Mouse (Mus musculus) myocyte (in vitro differentiated cells): ENCODE measurements around the gene Krt33b. TPM values are rescaled to one million over a fixed set of nuclear protein-coding genes. Genes with fewer than 3 reads are reported as not detected.

ENCODE experiments used
- H3K27me3 ChIP-seq: one replicate; pipeline ENCODE4 v1.6.1; 2011; ENCODE audit not compliant: control insufficient read depth, insufficient read depth, insufficient read length
- H3K36me3 ChIP-seq: one replicate; pipeline ENCODE4 v1.6.1; 2011; ENCODE audit not compliant: control insufficient read depth, insufficient read depth
- H3K4me2 ChIP-seq: one replicate; pipeline ENCODE4 v1.6.1; 2011; ENCODE audit warnings: low read depth, control low read depth
- H3K4me3 ChIP-seq: one replicate; pipeline ENCODE4 v1.5.1; 2011; ENCODE audit warnings: mild to moderate bottlenecking, control low read depth, moderate library complexity
- H3K79me2 ChIP-seq: one replicate; pipeline ENCODE4 v1.6.1; 2011; ENCODE audit not compliant: control insufficient read depth, insufficient read depth
- H3ac ChIP-seq: one replicate; pipeline ENCODE4 v1.6.1; 2011; ENCODE audit not compliant: control insufficient read depth, insufficient read length
- CEBPB ChIP-seq: IDR thresholded peaks from 2 replicates; pipeline ENCODE4 v1.6.1; 2011; ENCODE audit warnings: mild to moderate bottlenecking, moderate library complexity; ENCODE audit not compliant: poor library complexity, insufficient read depth, severe bottlenecking
- E2F4 ChIP-seq: IDR thresholded peaks from one replicate; pipeline ENCODE4 v1.6.1; 2011; ENCODE audit warnings: mild to moderate bottlenecking, control low read depth, moderate library complexity; ENCODE audit not compliant: insufficient read depth
- MAX ChIP-seq: IDR thresholded peaks from one replicate; pipeline ENCODE4 v1.6.1; 2011; ENCODE audit warnings: low read depth, mild to moderate bottlenecking, control low read depth
- MYOD1 ChIP-seq, 3 experiments: IDR thresholded peaks; one replicate each; pipeline ENCODE4 v1.6.1; 2011; ENCODE audit warnings: control low read depth in 2 of 3, low read depth in 2 of 3, mild to moderate bottlenecking in 2 of 3, moderate library complexity in 1 of 3; ENCODE audit not compliant: insufficient read length in 2 of 3, control insufficient read depth in 1 of 3
- MYOG ChIP-seq, 3 experiments: IDR thresholded peaks; one replicate each; pipeline ENCODE4 v1.6.1; 2011; ENCODE audit warnings: control low read depth in 2 of 3, low read depth in 2 of 3, mild to moderate bottlenecking in 2 of 3; ENCODE audit not compliant: insufficient read length in 2 of 3, control insufficient read depth in 1 of 3, insufficient read depth in 1 of 3
- POLR2A ChIP-seq: IDR thresholded peaks from one replicate; pipeline ENCODE4 v1.6.1; 2011; ENCODE audit warnings: low read depth, mild to moderate bottlenecking, control low read depth, moderate library complexity; ENCODE audit not compliant: insufficient read length
- POLR2AphosphoS2 ChIP-seq: IDR thresholded peaks from one replicate; pipeline ENCODE4 v1.6.1; 2011; ENCODE audit warnings: low read depth, control low read depth; ENCODE audit not compliant: insufficient read length
- REST ChIP-seq: IDR thresholded peaks from one replicate; pipeline ENCODE4 v1.6.1; 2011; ENCODE audit warnings: mild to moderate bottlenecking, control low read depth, moderate library complexity; ENCODE audit not compliant: insufficient read depth, insufficient read length
- SRF ChIP-seq: IDR thresholded peaks from one replicate; pipeline ENCODE4 v1.6.1; 2011; ENCODE audit warnings: low read depth; ENCODE audit not compliant: control insufficient read depth, insufficient read length
- TCF12 ChIP-seq: IDR thresholded peaks from one replicate; pipeline ENCODE4 v1.6.1; 2011; ENCODE audit warnings: mild to moderate bottlenecking, control low read depth; ENCODE audit not compliant: poor library complexity, insufficient read depth, severe bottlenecking
- TCF3 ChIP-seq: IDR thresholded peaks from one replicate; pipeline ENCODE4 v1.6.1; 2011; ENCODE audit warnings: low read depth, control low read depth; ENCODE audit not compliant: insufficient read length
- USF1 ChIP-seq: IDR thresholded peaks from one replicate; pipeline ENCODE4 v1.6.1; 2011; ENCODE audit warnings: low read depth, mild to moderate bottlenecking, control low read depth, moderate library complexity
- polyA plus RNA-seq: library from polyadenylated mRNA; unstranded; fragments of >200 nt; fragmentation: generic; extraction: Trizol; gene quantifications from one replicate; pipeline ENCODE4 v1.2.1, GENCODE M21; 2012; ENCODE audit warnings: missing spikeins

Krt33b gene
- 0.06 TPM for polyA plus RNA-seq

- Histone ChIP-seq H3K36me3 (no peaks in the 10 kb centered on the region), H3ac (no peak within 1 kb of the TSS), H3K4me2 (no peak within 1 kb of the TSS), H3K4me3 (no peak within 1 kb of the TSS), H3K27me3 (no peaks in the 10 kb centered on the region), H3K79me2 (no peaks in the 10 kb centered on the region)
- TF ChIP-seq E2F4: no peak
- TF ChIP-seq CEBPB: no peak
- no peak for TF ChIP-seq MYOG (IDR thresholded peaks at IDR 0.05; ENCODE audit: control insufficient read depth in 1 of 3, insufficient read depth in 1 of 3, insufficient read length in 2 of 3, low read depth in 2 of 3)
- TF ChIP-seq POLR2AphosphoS2: no peak
- no peak for TF ChIP-seq REST
- TF ChIP-seq TCF12: no peak
- TF ChIP-seq POLR2A: no peak
- no peak for TF ChIP-seq SRF
- no peak for TF ChIP-seq TCF3
- no peak for TF ChIP-seq USF1
- TF ChIP-seq MYOD1 (IDR thresholded peaks at IDR 0.05; ENCODE audit: control insufficient read depth in 1 of 3, insufficient read length in 2 of 3, low read depth in 2 of 3): no peak
- TF ChIP-seq MAX: no peak
Observed at GRCm38 (mm10) chr11:100029768-100030167, at the start of gene Krt33b. Krt33b (minus strand) TSS chr11:100029868.

GRCm38 (mm10) chr11:100073873-100074272 lies 44.2 kb upstream of the Krt33b start:
- no peak for TF ChIP-seq REST
- TF ChIP-seq SRF: no peak
- no peak for TF ChIP-seq MYOD1 (IDR thresholded peaks at IDR 0.05; ENCODE audit: control insufficient read depth in 1 of 3, insufficient read length in 2 of 3, low read depth in 2 of 3)
- no peak for TF ChIP-seq TCF12
- no peak for TF ChIP-seq POLR2A
- no peak for TF ChIP-seq POLR2AphosphoS2
- no peak for TF ChIP-seq MAX
- no peak for TF ChIP-seq USF1
- no peak for TF ChIP-seq TCF3
- TF ChIP-seq E2F4: no peak
- no peak for TF ChIP-seq CEBPB
- no peak for TF ChIP-seq MYOG (IDR thresholded peaks at IDR 0.05; ENCODE audit: control insufficient read depth in 1 of 3, insufficient read depth in 1 of 3, insufficient read length in 2 of 3, low read depth in 2 of 3)
- Histone ChIP-seq H3K27me3 (no peaks in the 10 kb centered on the region), H3K79me2 (no peaks in the 10 kb centered on the region), H3K36me3 (no peaks in the 10 kb centered on the region), H3K4me3 (no peak overlapping the region), H3K4me2 (no peak overlapping the region), H3ac (no peak overlapping the region)

GRCm38 (mm10) chr11:100067293-100068036 lies 37.8 kb upstream of the Krt33b start:
- TF ChIP-seq E2F4 (no peak), MAX (no peak), CEBPB (no peak), MYOG (IDR thresholded peaks at IDR 0.05; ENCODE audit: control insufficient read depth in 1 of 3, insufficient read depth in 1 of 3, insufficient read length in 2 of 3, low read depth in 2 of 3) (no peak)
- H3K36me3 ChIP-seq: no peaks in the 10 kb centered on the region
- no peaks in the 10 kb centered on the region for H3K79me2 ChIP-seq
- no peak overlapping the region for H3K4me3 ChIP-seq
- no peaks in the 10 kb centered on the region for H3K27me3 ChIP-seq
- no peak overlapping the region for H3K4me2 ChIP-seq
- no peak overlapping the region for H3ac ChIP-seq

- H3K27me3 ChIP-seq: no peaks in the 10 kb centered on the region
- no peaks in the 10 kb centered on the region for H3K36me3 ChIP-seq
- TF ChIP-seq TCF3: no peak
- TF ChIP-seq CEBPB: no peak
- no peak for TF ChIP-seq MYOG (IDR thresholded peaks at IDR 0.05; ENCODE audit: control insufficient read depth in 1 of 3, insufficient read depth in 1 of 3, insufficient read length in 2 of 3, low read depth in 2 of 3)
- TF ChIP-seq POLR2A: no peak
- no peak for TF ChIP-seq POLR2AphosphoS2
- TF ChIP-seq E2F4: no peak
- no peak for TF ChIP-seq MAX
- no peak for TF ChIP-seq REST
- TF ChIP-seq SRF: no peak
- TF ChIP-seq TCF12: no peak
- TF ChIP-seq MYOD1 (IDR thresholded peaks at IDR 0.05; ENCODE audit: control insufficient read depth in 1 of 3, insufficient read length in 2 of 3, low read depth in 2 of 3): no peak
- no peak for TF ChIP-seq USF1
- H3ac ChIP-seq: no peak overlapping the region
- no peaks in the 10 kb centered on the region for H3K79me2 ChIP-seq
- H3K4me3 ChIP-seq: no peak overlapping the region
- H3K4me2 ChIP-seq: no peak overlapping the region
Observed at GRCm38 (mm10) chr11:100066236-100067010, 36.8 kb upstream of the Krt33b start.
